Mouse (Mus musculus): Measurements from ENCODE around the gene Ifi27l2a. TPM values are rescaled to one million over a fixed set of nuclear protein-coding genes. Genes with fewer than 3 reads are reported as not detected.
"Not testable (repeated sequence)": the region's sequence is repeated elsewhere in the genome, so short reads cannot be mapped to it uniquely, and the experiment has no call there.

Gene Ifi27l2a
- 0.38 and 0.86 TPM in 2 replicates for polyA plus RNA-seq (2016; fragmentation: Nextera tagmentation; extraction: Ambion mirVana)

GRCm38 (mm10) chr12:103443524-103443923, at the start of gene Ifi27l2a:
Gene Ifi27l2a (minus strand): TSS chr12:103443680.
- Histone ChIP-seq H3K27ac (replicated peaks) (no peak within 1 kb of the TSS), H3K27me3 (replicated peaks; ENCODE audit: low read depth, poor library complexity, severe bottlenecking) (no peaks in the 10 kb centered on the region), H3K36me3 (replicated peaks) (no peaks in the 10 kb centered on the region), H3K9me3 (no peaks in the 10 kb centered on the region), H3K4me1 (no peaks in the 10 kb centered on the region), H3K4me3 (no peak within 1 kb of the TSS)
- no peak for DNase-seq (ENCODE audit: low spot score)
- 59% methylated on average over 3 of the region's 3 CpGs for WGBS

DNA sequence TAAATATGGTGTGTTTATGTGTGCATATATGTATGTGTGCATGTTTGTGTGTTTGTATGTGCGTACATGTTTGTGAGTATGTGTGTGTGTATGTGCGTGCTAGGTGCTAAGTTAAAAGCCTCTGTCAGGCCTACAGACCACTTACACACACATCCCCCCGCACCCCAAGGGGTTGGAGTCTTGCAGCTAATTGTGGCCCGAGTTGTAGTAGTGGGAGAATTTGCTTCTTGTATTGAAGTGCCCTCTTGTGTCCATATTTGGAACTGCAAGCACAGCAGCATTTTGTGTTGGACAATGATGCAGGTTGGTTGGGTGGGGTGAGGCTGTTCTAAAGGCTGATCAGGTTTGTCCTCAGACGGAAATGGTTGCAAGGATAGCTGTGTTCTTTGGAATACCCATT, 49.3 kb upstream of the Ifi27l2a start:
- H3K27me3 ChIP-seq (replicated peaks; ENCODE audit: low read depth, poor library complexity, severe bottlenecking), result no peaks in the 10 kb centered on the region
- no peaks in the 10 kb centered on the region for H3K4me1 ChIP-seq
- WGBS, result 42% methylated on average over 5 of the region's 5 CpGs
- no peaks in the 10 kb centered on the region for H3K36me3 ChIP-seq (replicated peaks)
- H3K4me3 ChIP-seq, result no peak overlapping the region
- H3K9me3 ChIP-seq, result no peaks in the 10 kb centered on the region
- DNase-seq (ENCODE audit: low spot score), result peak; percentile 66
- H3K27ac ChIP-seq (replicated peaks), result no peak overlapping the region

DNA sequence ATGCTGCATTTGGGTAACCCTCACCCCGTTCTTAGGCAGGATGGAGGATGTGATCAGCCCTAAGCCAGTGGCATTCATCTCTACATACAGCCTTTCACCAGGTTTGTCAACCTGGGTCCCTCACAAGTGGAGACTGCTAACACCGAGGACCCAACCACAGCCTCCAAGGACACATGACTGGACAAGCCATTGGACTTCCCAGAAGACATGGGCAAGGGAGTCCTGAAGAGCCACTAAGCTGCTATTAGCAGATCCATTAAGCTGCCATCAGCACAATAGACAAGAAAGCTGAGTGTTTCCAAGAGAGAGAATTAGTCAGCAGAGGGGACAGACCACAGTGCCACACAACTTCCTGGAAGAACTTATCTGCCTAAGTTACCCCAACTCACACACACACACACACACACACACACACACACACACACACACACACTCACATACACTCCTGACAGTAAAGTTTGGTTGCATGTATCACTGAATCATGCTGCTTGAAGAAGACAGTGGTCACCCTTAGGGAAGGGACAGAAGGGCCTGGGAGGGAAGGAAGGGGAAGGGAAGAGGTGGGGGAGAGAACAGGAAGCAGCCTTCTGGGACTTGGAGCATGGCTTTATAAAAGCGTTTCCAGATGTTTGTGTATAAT, 47.7 kb upstream of the Ifi27l2a start:
- Histone ChIP-seq H3K27me3 (replicated peaks; ENCODE audit: low read depth, poor library complexity, severe bottlenecking) (no peaks in the 10 kb centered on the region), H3K9me3 (no peaks in the 10 kb centered on the region), H3K36me3 (replicated peaks) (no peaks in the 10 kb centered on the region), H3K4me1 (no peaks in the 10 kb centered on the region), H3K4me3 (no peak overlapping the region), H3K27ac (replicated peaks) (no peak overlapping the region)
- WGBS, result 73% methylated on average over 3 of the region's 3 CpGs
- no peak for DNase-seq (ENCODE audit: low spot score)

GRCm38 (mm10) chr12:103487750-103488149, 44.3 kb upstream of the Ifi27l2a start:
- no peak for DNase-seq (ENCODE audit: low spot score)
- Histone ChIP-seq H3K4me3 (no peak overlapping the region), H3K9me3 (no peaks in the 10 kb centered on the region), H3K27ac (replicated peaks) (no peak overlapping the region), H3K27me3 (replicated peaks; ENCODE audit: low read depth, poor library complexity, severe bottlenecking) (no peaks in the 10 kb centered on the region), H3K4me1 (no peaks in the 10 kb centered on the region), H3K36me3 (replicated peaks) (no peaks in the 10 kb centered on the region)
- 76% methylated on average over 2 of the region's 2 CpGs for WGBS

GRCm38 (mm10) chr12:103487276-103487675, 43.8 kb upstream of the Ifi27l2a start:
- H3K9me3 ChIP-seq, result no peaks in the 10 kb centered on the region

DNA sequence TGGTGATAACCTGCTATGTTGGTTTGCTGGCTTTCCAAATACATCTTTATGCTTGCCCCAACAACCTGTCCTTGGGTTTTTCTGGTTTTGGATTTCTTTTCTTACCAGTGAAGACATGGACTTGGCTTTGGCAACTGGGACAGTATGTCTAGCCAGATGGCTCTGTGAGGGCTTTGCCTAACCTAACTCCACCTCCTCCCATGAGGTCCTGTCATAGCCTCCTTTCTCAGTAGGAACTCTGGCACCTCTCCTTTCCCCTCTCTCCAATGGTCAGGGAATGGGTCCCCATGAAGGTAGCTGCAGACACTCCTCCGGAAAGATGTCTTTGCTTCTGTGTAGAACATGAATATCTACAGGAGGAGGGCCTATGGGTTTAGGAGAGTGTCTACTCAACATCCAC, 43.2 kb upstream of the Ifi27l2a start:
- no peak overlapping the region for H3K4me3 ChIP-seq
- no peaks in the 10 kb centered on the region for H3K27me3 ChIP-seq (replicated peaks; ENCODE audit: low read depth, poor library complexity, severe bottlenecking)
- no peaks in the 10 kb centered on the region for H3K4me1 ChIP-seq
- 84% methylated on average over 1 of the region's 1 CpGs for WGBS
- no peaks in the 10 kb centered on the region for H3K36me3 ChIP-seq (replicated peaks)
- H3K9me3 ChIP-seq, result no peaks in the 10 kb centered on the region
- no peak overlapping the region for H3K27ac ChIP-seq (replicated peaks)
- no peak for DNase-seq (ENCODE audit: low spot score)

More at GRCm38 (mm10) chr12:103487276-103487675, 43.8 kb upstream of the Ifi27l2a start:
- Histone ChIP-seq H3K27ac (replicated peaks) (no peak overlapping the region), H3K4me3 (no peak overlapping the region), H3K4me1 (no peaks in the 10 kb centered on the region), H3K27me3 (replicated peaks; ENCODE audit: low read depth, poor library complexity, severe bottlenecking) (no peaks in the 10 kb centered on the region), H3K36me3 (replicated peaks) (no peaks in the 10 kb centered on the region)
- no peak for DNase-seq (ENCODE audit: low spot score)
- WGBS, result 71% methylated on average over 4 of the region's 4 CpGs

- WGBS, result 68% methylated on average over 9 of the region's 9 CpGs
Measured at GRCm38 (mm10) chr12:103484200-103484972, 40.9 kb upstream of the Ifi27l2a start.

GRCm38 (mm10) chr12:103482781-103483180, 39.3 kb upstream of the Ifi27l2a start:
- DNase-seq (ENCODE audit: low spot score), result no peak
- WGBS, result 79% methylated on average over 2 of the region's 2 CpGs
- H3K27me3 ChIP-seq (replicated peaks; ENCODE audit: low read depth, poor library complexity, severe bottlenecking), result no peaks in the 10 kb centered on the region

More at GRCm38 (mm10) chr12:103484200-103484972, 40.9 kb upstream of the Ifi27l2a start:
- not testable (repeated sequence) for H3K4me1 ChIP-seq; H3K27ac ChIP-seq (replicated peaks); H3K27me3 ChIP-seq (replicated peaks; ENCODE audit: low read depth, poor library complexity, severe bottlenecking); H3K9me3 ChIP-seq; DNase-seq (ENCODE audit: low spot score); H3K4me3 ChIP-seq; H3K36me3 ChIP-seq (replicated peaks)

DNA sequence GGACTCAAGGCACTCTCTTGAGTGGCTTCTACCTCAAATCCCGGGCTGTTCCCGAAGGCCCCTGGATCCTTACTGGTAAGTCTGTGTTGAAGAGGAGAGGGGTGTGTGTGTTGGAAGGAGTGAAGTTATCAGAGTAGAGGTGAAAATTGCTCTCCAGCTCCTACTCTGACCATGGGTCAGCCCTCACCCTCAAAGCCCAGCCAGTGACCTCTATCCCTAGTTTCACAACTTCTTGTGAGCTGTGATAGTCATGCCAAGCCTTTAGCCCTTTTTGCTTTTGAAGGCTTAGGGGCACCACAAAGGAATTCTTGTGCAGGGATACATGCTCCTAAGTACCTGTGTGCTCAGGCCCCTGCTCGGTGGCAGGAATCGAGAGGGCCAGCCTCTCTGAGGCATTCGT, 38.2 kb upstream of the Ifi27l2a start:
- Histone ChIP-seq H3K27me3 (replicated peaks; ENCODE audit: low read depth, poor library complexity, severe bottlenecking) (no peaks in the 10 kb centered on the region), H3K27ac (replicated peaks) (no peak overlapping the region), H3K36me3 (replicated peaks) (no peaks in the 10 kb centered on the region), H3K4me3 (no peak overlapping the region), H3K9me3 (no peaks in the 10 kb centered on the region), H3K4me1 (no peaks in the 10 kb centered on the region)
- 78% methylated on average over 5 of the region's 5 CpGs for WGBS
- DNase-seq (ENCODE audit: low spot score), result no peak

More at GRCm38 (mm10) chr12:103482781-103483180, 39.3 kb upstream of the Ifi27l2a start:
- Histone ChIP-seq H3K36me3 (replicated peaks) (no peaks in the 10 kb centered on the region), H3K4me3 (no peak overlapping the region), H3K27ac (replicated peaks) (no peak overlapping the region), H3K9me3 (no peaks in the 10 kb centered on the region), H3K4me1 (no peaks in the 10 kb centered on the region)

DNA sequence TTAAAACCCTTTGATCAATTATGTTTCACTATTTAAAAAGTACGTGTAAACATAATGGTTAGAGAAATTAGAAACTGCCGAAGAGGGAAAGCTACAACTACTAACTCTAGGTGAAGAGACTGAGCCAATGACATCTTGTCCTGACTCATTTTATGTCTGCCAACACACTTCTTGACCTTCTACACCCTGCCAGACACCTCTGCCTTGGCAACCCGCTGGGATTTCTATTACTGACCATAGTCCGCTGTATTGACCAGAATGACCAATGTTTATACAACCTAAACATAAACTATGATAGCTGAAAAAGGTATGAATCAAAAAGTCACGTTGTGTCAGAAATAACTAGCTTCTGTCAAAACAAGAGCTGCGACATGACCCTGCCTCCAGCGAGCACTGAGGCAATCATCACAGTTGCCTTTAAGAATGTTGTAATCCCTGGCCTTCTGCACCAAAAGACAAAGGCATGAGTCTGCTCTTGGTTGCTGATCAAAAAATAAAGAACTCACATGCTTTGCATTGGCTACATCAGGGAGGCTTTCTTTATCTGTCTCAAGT, 34.1 kb upstream of the Ifi27l2a start:
- 76% methylated on average over 7 of the region's 7 CpGs for WGBS
- no peak for DNase-seq (ENCODE audit: low spot score)
- H3K27me3 ChIP-seq (replicated peaks; ENCODE audit: low read depth, poor library complexity, severe bottlenecking), result no peaks in the 10 kb centered on the region
- H3K4me3 ChIP-seq, result no peak overlapping the region
- no peaks in the 10 kb centered on the region for H3K9me3 ChIP-seq
- no peak overlapping the region for H3K27ac ChIP-seq (replicated peaks)
- H3K4me1 ChIP-seq, result no peaks in the 10 kb centered on the region
- no peaks in the 10 kb centered on the region for H3K36me3 ChIP-seq (replicated peaks)

DNA sequence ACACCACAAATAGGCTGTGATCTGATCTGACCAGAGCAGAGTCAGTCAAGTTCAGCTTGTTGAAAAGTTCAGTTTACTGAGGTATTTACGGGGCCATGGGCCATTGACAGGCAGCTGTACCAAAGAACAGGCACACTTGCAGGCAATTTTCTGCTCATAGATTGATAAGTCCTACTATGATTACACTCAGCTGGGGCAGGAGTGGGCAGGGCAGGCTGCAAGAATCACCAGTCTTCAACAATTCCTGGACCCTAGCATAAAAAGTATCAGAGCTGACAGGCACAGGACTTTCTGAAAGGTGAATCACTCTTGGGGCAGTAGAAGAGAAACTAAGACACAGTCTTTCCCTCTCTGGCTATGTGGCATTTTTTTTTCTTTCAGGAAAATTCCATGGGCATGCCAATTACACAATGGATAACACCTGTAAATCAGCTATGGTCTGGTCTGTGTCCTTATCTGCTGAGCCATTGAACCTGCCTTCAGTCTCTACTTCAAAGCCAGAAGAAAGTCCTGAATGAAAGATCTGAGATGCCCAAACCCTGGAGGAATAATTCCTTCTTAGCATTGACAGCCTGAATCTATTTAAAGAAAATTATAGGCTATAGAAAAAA, 33.4 kb upstream of the Ifi27l2a start:
- Histone ChIP-seq H3K27ac (replicated peaks) (no peak overlapping the region), H3K36me3 (replicated peaks) (no peaks in the 10 kb centered on the region), H3K4me1 (no peaks in the 10 kb centered on the region), H3K9me3 (no peaks in the 10 kb centered on the region), H3K27me3 (replicated peaks; ENCODE audit: low read depth, poor library complexity, severe bottlenecking) (no peaks in the 10 kb centered on the region), H3K4me3 (no peak overlapping the region)
- 82% methylated on average over 1 of the region's 1 CpGs for WGBS
- no peak for DNase-seq (ENCODE audit: low spot score)

DNA sequence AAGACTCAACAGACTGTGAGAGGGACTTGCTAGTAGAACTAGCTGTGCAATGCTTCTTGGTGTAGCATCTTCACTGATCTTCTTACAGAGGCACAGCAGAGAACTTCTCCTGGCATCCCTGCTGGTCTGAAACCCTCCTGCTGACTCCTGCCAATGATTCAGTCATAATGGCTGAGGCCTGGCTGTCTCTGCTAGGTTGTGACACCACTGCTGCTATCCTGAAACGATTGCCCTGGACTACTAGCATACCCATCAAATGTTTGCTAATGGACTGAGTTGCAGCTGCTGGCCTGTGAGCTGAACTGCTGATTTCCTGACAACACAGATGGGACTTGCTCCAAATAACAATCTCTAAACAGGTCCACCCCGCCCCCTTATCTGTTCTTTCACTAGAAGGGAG, 31.0 kb upstream of the Ifi27l2a start:
- Histone ChIP-seq H3K27me3 (replicated peaks; ENCODE audit: low read depth, poor library complexity, severe bottlenecking) (no peaks in the 10 kb centered on the region), H3K36me3 (replicated peaks) (no peaks in the 10 kb centered on the region), H3K4me3 (no peak overlapping the region), H3K27ac (replicated peaks) (no peak overlapping the region), H3K9me3 (0 out of 2 replicates have a peak, but pooled peaks cover 2% of the 10 kb centered on the region), H3K4me1 (no peaks in the 10 kb centered on the region)
- no peak for DNase-seq (ENCODE audit: low spot score)
- WGBS, result 64% methylated on average over 2 of the region's 2 CpGs
